Mouse (Mus musculus) adrenal gland (tissue): ENCODE data around the gene Kdm5a.

Experiments
- intact Hi-C: fragments of 180-260 bp; cut with DNase I; formaldehyde crosslinking; loops from one replicate; pipeline ENCODE4 v1.15.1; 2025

The Kdm5a gene

DNA sequence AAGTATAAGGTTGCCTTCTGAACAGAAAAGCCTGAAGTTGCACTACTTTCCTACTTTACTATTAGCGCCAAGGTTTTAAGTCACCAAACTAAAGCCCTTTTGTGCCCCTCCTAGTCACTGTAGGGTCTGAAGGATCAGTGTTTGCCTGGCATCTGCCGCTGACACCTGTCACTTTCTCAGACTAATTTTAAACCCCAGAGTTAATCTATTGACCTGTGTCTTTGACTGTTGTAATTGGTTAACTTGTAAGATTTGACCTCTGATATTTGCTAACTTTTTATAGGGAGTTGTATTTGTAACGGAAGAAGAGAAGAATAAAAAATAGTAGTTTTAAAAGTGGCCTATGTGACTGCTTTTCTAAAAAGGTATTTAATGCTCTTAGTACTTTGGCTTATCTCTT, 74.2 kb downstream of the Kdm5a start:
- intact Hi-C loops = loop anchor here (5.0 kb wide), 1 partner anchor 34 kb away; no protein-coding TSS in a partner anchor

GRCm38 (mm10) chr6:120442171-120442749, 78.3 kb downstream of the Kdm5a start:
- intact Hi-C loops = no loop called here

GRCm38 (mm10) chr6:120443363-120444355, 79.7 kb downstream of the Kdm5a start:
- intact Hi-C loops = no loop called here

GRCm38 (mm10) chr6:120450208-120450607, 86.3 kb downstream of the Kdm5a start:
- intact Hi-C loops = no loop called here

GRCm38 (mm10) chr6:120452384-120453102, 88.6 kb downstream of the Kdm5a start:
- intact Hi-C loops = no loop called here

- intact Hi-C loops = no loop called here
These were observed 89.2 kb downstream of the Kdm5a start for GRCm38 (mm10) chr6:120453103-120453445.

- intact Hi-C loops = no loop called here
These were observed 89.6 kb downstream of the Kdm5a start for GRCm38 (mm10) chr6:120453556-120453955.

GRCm38 (mm10) chr6:120454627-120455077, 90.7 kb downstream of the Kdm5a start:
- intact Hi-C loops = no loop called here

DNA sequence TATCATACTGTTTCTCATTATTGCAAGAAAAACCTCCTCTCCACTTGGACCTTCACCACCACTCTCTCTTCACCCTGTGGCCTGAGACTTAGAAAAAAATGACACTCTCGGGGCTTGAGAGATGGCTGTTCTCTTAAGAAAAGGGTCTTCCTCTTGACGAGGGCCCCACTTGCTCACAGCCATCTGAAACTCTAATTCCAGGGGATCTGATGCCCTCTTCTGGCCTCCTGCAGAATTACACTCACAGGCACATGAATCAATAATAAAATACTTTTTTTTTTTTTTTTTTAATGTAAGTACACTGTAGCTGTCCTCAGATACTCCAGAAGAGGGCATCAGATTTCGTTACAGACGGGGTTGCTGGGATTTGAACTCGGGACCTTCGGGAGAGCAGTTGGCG, 93.2 kb downstream of the Kdm5a start:
- intact Hi-C loops = no loop called here

DNA sequence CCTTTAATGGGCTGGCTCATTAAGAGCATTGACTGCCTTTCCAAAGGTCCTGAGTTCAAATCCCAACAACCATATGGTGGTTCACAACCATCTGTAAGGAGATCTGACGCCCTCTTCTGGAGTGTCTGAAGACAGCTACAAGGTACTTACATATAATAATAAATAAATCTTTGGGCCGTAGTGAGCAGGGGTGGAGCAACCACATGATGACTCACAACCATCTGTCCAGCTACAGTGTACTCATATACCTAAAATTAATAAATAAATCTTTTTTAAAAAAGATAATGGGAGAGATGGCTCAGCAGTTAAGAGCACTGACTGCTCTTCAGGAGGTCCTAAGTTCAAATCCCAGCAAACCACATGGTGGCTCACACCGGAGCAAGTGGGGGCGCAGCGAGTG, 93.8 kb downstream of the Kdm5a start:
- intact Hi-C loops = no loop called here

GRCm38 (mm10) chr6:120461217-120461616, 97.3 kb downstream of the Kdm5a start:
- intact Hi-C loops = no loop called here

DNA sequence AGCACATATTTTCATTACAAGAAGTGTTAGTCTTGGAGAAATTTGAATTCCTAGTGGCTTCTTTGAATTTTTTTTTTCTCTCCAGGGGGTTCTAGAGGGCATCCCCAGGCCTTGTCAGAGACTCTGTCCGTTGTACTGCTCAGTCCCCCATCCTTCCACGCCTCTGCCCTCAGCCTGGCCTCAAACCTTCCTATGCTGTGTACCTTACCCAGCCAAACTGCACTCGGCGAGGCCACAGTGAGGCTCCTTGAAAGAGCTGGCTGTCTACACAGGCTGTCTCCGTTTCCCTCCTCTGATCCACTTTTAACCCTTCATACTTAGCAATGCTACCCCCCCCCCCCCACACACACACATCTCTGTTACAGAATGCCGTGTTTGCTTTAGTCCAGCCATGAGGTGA, 98.3 kb downstream of the Kdm5a start:
- intact Hi-C loops = no loop called here

DNA sequence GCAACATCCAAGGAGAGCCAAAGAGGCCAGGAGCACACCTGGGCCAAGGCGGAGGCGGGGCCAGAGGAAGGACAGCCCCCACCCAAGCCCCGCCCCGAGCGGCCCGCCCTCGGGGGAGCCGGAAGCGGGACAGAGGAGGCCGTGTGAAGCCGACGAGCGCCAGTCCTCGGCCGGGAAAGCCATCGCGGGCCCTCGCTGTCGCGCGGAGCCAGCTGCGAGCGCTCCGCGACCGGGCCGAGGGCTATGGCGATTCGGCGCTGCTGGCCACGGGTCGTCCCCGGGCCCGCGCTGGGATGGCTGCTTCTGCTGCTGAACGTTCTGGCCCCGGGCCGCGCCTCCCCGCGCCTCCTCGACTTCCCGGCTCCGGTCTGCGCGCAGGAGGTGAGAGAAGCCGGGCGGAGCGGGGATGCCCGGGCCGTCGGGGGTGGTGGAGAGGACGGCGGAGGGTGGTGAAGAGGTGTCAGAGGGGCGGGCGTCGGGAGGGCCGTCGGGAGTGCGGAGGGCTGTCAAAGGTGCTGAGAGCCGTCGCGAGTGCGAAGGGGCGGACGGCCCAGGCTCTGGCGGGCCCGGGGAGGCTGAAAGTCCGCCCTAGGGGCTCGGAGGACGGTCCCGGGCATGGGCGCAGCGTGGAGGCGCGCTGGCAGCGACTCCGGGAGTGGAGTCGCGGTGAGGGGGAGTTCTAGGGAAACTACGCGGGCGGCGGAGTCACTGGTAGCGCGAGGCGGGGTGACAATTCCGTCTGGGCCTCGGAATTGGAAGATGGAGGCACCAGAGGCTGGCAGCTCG, 99.4 kb downstream of the Kdm5a start, which contains the start of gene Il17ra:
TSS of gene Il17ra (plus strand) at position 162 of the 786 bp plus-strand sequence.
- intact Hi-C loops = no loop called here

DNA sequence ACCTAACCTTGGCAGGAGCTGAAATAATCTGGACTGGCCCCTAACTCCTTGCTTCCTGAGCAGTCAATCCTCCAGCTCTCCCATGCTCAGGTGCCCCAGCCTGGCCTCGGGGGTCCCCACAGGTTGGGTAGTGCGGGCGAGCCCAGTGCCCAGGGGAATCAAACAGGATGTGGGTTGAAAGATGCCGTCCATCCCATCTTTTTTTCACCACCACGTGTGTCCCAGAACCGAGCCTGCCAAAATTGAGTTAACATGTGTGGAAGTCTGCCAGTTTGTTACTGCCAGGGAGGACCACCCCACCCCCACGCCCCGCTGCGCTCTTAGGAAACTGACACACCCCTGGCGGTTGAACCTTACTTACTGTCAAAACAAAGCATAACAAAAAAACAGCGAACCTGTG, 100.0 kb downstream of the Kdm5a start:
- intact Hi-C loops = no loop called here

DNA sequence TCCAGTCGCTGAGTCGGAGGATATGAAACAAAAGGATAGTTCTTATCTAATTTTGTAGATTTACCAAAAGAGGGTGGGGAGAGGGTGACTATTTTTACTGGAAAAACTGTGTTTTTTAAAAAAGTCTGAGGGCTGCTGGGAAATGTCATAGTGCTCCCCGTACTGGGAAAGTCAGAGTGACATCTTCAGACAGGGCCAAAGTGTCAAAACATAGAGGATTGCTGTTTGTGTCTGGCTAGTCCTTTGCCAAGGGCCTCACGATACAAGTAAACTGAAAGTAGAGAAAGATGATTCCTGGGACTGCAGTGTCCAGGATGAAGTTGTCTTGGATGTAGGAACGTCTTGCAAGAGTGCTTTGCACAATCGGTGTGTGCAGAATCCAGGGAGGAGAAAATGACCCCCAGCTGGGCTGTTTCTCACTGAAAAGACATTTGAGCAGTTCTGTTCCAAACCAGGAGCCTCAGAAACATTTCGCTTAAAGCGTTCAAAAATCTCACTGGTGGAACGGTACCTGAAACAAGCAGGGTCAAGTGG, 100.5 kb downstream of the Kdm5a start:
- intact Hi-C loops = no loop called here

GRCm38 (mm10) chr6:120465393-120465792, 101.5 kb downstream of the Kdm5a start:
- intact Hi-C loops = no loop called here

- intact Hi-C loops = no loop called here
These were observed 102.8 kb downstream of the Kdm5a start for GRCm38 (mm10) chr6:120466609-120467329.

- intact Hi-C loops = no loop called here
These were observed 104.3 kb downstream of the Kdm5a start for GRCm38 (mm10) chr6:120468259-120468658.

GRCm38 (mm10) chr6:120469268-120469667, 105.3 kb downstream of the Kdm5a start:
- intact Hi-C loops = no loop called here

- intact Hi-C loops = loop anchor here (5.0 kb wide), 1 partner anchor 32 kb away; no protein-coding TSS in a partner anchor
These were observed 105.8 kb downstream of the Kdm5a start for GRCm38 (mm10) chr6:120469770-120470169.
